Mouse (Mus musculus): ENCODE data around the gene Gtf3c6.
A peak's percentile ranks its signal among the peaks of the same experiment; 100 is the strongest.

Gene Gtf3c6

GRCm38 (mm10) chr10:40258976-40259375 is 1.1 kb upstream of the Gtf3c6 start:
- DNase-seq (ENCODE audit: low spot score in 2 of 2): peak in 1 of 2 experiments; percentile 32

DNA sequence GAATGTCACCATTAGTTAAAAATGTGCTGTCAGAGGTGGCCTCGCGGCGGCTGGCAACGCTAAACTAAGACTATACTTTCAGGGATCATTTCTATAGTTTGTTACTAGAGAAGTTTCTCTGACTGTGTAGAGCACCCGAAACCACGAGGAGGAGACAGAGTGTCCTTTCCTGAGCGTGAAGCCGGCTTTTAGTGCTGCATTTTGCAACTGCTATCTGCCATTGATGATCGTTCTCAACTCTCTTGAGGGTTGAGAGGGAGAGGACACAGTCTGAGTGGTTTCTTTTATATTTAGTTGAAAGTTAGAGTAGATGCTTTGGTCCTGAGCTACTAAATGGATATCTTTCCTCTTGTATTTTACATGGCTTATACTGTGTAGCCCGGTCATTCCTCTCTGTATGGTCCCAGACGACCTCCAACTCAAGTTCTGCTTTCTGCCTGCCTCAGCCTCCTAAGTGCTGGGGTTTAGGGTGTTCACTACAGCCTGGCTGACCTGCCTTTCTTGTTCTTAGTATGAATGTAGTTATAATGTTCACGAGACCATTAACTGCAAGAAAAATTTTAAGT is 576 bp upstream of the Gtf3c6 start:
- no peak for DNase-seq (ENCODE audit: low spot score in 2 of 2)

GRCm38 (mm10) chr10:40256716-40257115 is 1.2 kb downstream of the Gtf3c6 start:
- DNase-seq (ENCODE audit: low spot score in 2 of 2): peak in 1 of 2 experiments; percentile 8

DNA sequence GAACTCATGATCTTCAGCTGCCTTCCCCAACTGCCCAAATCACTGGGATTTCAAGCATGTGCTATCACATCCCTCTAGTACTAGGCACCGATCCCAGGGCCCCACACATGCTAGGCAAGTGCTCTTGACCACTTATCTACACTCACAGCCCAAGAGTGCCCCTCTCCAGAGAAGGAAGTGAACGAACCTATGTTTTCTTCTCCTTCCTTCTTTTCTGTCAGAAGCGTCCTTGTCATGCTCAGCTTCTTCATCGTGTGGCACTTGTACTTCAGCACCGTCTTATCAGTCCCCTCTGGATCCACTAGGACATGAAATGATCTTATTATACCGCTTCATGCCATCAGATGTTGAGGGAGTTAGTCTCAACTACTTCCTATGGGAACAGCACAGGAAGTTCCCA is 6.9 kb downstream of the Gtf3c6 start:
- DNase-seq (ENCODE audit: low spot score in 2 of 2): no peak

- DNase-seq (ENCODE audit: low spot score in 2 of 2): peak in 1 of 2 experiments; percentile 21
Measured at GRCm38 (mm10) chr10:40249625-40250024, 8.3 kb downstream of the Gtf3c6 start.

- no peak for DNase-seq (ENCODE audit: low spot score in 2 of 2)
Measured at GRCm38 (mm10) chr10:40247166-40247716, 10.7 kb downstream of the Gtf3c6 start.

GRCm38 (mm10) chr10:40246374-40247165 is 11.3 kb downstream of the Gtf3c6 start, which contains the start of gene Rpf2:
TSS of gene Rpf2 (minus strand) at chr10:40247036.
- peak; percentile 62 to 64 for DNase-seq (ENCODE audit: low spot score in 2 of 2)

GRCm38 (mm10) chr10:40237826-40238225 is 20.1 kb downstream of the Gtf3c6 start:
- DNase-seq (ENCODE audit: low spot score in 2 of 2): no peak

GRCm38 (mm10) chr10:40233241-40233640 is 24.7 kb downstream of the Gtf3c6 start:
- no peak for DNase-seq (ENCODE audit: low spot score in 2 of 2)

GRCm38 (mm10) chr10:40232442-40232841 is 25.5 kb downstream of the Gtf3c6 start:
- no peak for DNase-seq (ENCODE audit: low spot score in 2 of 2)

DNA sequence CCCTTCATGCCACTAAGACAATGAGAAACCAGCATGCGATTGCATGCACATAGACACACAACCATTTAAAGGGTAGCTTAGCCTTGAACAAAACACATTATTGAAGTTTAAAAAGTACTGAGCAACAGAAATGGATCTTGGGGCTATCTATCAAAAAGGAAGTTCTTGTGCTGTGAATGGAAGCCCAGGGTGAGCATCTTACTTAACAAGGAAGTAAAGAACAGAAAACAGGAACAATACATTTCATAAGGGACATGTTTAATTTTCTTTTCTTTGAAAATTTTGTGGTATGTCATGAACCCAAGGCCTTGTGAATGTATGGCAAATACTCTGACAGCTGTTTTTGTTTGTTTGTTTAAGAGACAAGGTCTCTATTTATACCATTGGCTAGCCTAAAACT is 28.2 kb downstream of the Gtf3c6 start:
- no peak for DNase-seq (ENCODE audit: low spot score in 2 of 2)

DNA sequence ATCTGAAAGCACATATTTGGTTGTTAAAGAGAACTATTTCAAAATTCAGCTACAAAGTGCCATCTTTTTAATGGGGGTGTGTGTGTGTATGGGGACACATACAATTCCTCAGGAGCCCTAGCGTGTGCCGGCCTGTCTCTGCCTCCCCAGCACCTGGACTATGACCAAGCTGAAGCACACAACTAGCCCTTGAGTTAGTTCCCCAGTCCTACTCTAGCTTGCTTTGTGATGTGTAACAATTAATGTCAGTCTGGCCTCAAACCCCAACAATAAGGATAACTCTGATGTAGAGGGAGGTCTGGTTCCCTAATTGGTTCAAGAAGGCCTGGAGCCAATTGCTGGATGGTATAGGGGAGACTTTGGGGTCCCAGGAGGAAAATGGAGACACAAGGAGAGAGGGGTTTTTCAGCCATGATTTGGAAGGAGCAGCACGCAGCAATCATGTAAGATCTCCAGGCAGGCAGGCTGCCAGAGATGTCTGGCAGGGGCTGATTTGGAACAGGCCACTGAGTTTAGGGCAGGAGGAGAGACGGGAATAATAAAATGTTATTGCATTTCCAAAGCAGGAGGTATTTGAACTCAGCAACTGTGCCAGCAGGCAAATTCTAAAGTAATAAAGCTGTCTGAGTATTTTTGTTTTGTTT is 30.1 kb downstream of the Gtf3c6 start:
- no peak for DNase-seq (ENCODE audit: low spot score in 2 of 2)

GRCm38 (mm10) chr10:40218874-40219273 is 39.0 kb downstream of the Gtf3c6 start:
- no peak for DNase-seq (ENCODE audit: low spot score in 2 of 2)

DNA sequence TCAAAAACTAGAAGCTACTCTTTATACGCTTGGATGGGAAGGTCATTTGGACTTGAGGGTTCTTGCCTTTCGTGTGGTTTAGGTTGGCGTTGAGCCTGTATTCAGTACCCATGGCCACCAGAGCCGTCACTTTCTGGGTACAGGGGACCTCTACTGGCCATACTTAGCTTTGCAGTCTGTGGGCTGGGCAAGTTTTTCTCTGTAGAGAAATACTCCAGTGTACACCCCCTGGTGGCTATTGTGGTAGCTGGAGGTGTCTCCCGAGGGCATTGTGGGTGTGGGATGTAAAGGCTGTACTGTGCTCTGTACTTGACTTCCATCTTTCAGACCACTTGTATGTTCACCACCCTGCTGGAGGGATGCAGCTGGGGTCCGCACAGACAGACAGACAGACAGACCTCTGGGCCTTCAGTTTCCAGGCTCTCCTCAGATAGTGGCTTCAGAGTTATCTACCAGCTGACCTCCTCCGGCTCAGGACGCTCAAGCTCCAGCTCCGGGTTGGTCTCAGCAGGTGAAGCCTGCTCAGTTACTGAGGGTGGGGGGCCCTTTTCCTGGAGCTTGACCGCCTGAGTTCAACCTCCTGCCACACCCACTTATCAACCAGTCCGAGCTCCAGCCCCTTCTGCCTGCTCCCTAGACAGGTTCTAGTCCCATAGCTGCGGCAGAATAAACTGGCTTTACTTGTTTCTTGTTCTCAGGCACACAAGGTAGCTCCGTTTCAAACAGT is 45.3 kb downstream of the Gtf3c6 start:
- peak; percentile 89 to 92 for DNase-seq (ENCODE audit: low spot score in 2 of 2)
